Mouse (Mus musculus) thymus, adult 2 months (tissue): Measurements from ENCODE around the gene Phyhd1.

Experiments
- CTCF ChIP-seq: fragments of 200-500 bp; IDR thresholded peaks from 2 replicates; pipeline ENCODE4 v1.5.1; 2012; ENCODE audit warnings: mild to moderate bottlenecking, control low read depth, low read length, moderate library complexity, borderline replicate concordance; ENCODE audit not compliant: control insufficient read depth, poor library complexity, insufficient read depth; ENCODE audit errors: extremely low read depth
- POLR2A ChIP-seq: fragments of 200-500 bp; IDR thresholded peaks from 2 replicates; pipeline ENCODE4 v1.6.1; 2012; ENCODE audit warnings: mild to moderate bottlenecking, low read length, control low read depth, moderate library complexity; ENCODE audit not compliant: control insufficient read depth, poor library complexity, insufficient read depth; ENCODE audit errors: extremely low read depth

DNA sequence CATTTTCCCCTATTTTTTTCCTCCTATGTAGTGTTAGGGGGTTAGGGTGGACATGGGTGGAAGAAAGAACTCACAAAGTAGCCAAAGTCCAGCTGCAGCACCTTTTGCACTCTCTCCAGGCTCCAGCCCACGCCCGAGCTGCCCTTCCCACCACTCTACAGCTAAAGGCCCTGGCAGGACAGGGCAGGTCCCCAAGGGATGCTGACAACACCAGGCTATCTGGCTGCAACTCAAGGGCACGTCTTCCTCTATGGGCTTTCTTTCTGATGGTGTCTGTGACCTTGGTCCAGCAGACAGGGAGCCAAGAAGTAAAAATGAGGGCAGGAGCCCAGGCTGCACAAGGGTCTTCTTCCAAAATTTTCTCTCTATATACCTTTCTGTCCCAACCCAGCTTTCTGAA, 15.6 kb downstream of the Phyhd1 start:
- no peak for TF ChIP-seq POLR2A
- no peak for TF ChIP-seq CTCF
